Mouse (Mus musculus) MEL (cell line): ENCODE measurements around the gene Epb41. TPM values are rescaled to one million over a fixed set of nuclear protein-coding genes. Genes with fewer than 3 reads are reported as not detected.

Source experiments
- DNase-seq: peaks from one replicate; pipeline ENCODE4 v3.0.0; 2011; ENCODE audit warnings: low read depth, low spot score
- H3K27ac ChIP-seq: 2 replicates; pipeline ENCODE4 v1.5.1; 2012; ENCODE audit warnings: low read depth, mild to moderate bottlenecking, control low read depth, low read length, moderate library complexity; ENCODE audit not compliant: control insufficient read depth
- H3K27me3 ChIP-seq, 2 experiments: fragments of 150-350 bp in 1 of 2; sonication (generic) in 1 of 2; 2 replicates each; pipeline ENCODE4 v1.6.1; 2012; ENCODE audit warnings: low read length in 2 of 2, mild to moderate bottlenecking in 2 of 2, improper control_type of control experiment in 1 of 2, moderate library complexity in 1 of 2; ENCODE audit not compliant: insufficient read depth in 2 of 2, control insufficient read depth in 1 of 2
- H3K36me3 ChIP-seq, 2 experiments: 2 replicates each; pipeline ENCODE4 v1.6.1; 2012 to 2014; ENCODE audit warnings: low read length in 2 of 2, improper control_type of control experiment in 1 of 2, inconsistent platforms in 1 of 2, mild to moderate bottlenecking in 1 of 2; ENCODE audit not compliant: insufficient read depth in 2 of 2, control insufficient read depth in 1 of 2
- H3K4me1 ChIP-seq, 2 experiments: fragments of 150-350 bp in 1 of 2; sonication (generic) in 1 of 2; 2 replicates each; pipeline ENCODE4 v1.6.1; 2012; ENCODE audit warnings: low read length in 2 of 2, improper control_type of control experiment in 1 of 2, mild to moderate bottlenecking in 1 of 2; ENCODE audit not compliant: insufficient read depth in 2 of 2, control insufficient read depth in 1 of 2
- H3K4me3 ChIP-seq, 2 experiments: fragments of 150-350 bp in 1 of 2; sonication (generic) in 1 of 2; 2 replicates each; pipeline ENCODE4 v1.5.1; 2012; ENCODE audit warnings: low read depth in 2 of 2, low read length in 2 of 2, mild to moderate bottlenecking in 2 of 2, moderate library complexity in 2 of 2, control low read depth in 1 of 2, improper control_type of control experiment in 1 of 2; ENCODE audit not compliant: control insufficient read depth in 1 of 2, insufficient read depth in 1 of 2
- H3K79me2 ChIP-seq: 2 replicates; pipeline ENCODE4 v1.6.1; 2012; ENCODE audit warnings: mild to moderate bottlenecking, low read length, moderate library complexity; ENCODE audit not compliant: control insufficient read depth, poor library complexity, insufficient read depth
- H3K9ac ChIP-seq: 2 replicates; pipeline ENCODE4 v1.6.1; 2012; ENCODE audit warnings: low read depth, mild to moderate bottlenecking, control low read depth, low read length, moderate library complexity; ENCODE audit not compliant: control insufficient read depth, poor library complexity, severe bottlenecking
- H3K9me3 ChIP-seq: fragments of 150-350 bp; sonication (generic); replicated peaks from 2 replicates; pipeline ENCODE4 v1.6.1; 2012; ENCODE audit warnings: mild to moderate bottlenecking, low read length, improper control_type of control experiment, moderate library complexity; ENCODE audit not compliant: insufficient read depth
- BHLHE40 ChIP-seq: IDR thresholded peaks from 2 replicates; pipeline ENCODE4 v1.6.1; 2012; ENCODE audit warnings: low read depth, mild to moderate bottlenecking, inconsistent platforms, low read length, improper control_type of control experiment, borderline replicate concordance
- CHD1 ChIP-seq: IDR thresholded peaks from 2 replicates; pipeline ENCODE4 v1.6.1; 2012; ENCODE audit warnings: low read depth, mild to moderate bottlenecking, inconsistent platforms, low read length, improper control_type of control experiment
- CTCF ChIP-seq, 3 experiments: IDR thresholded peaks in 2 of 3; conservative IDR thresholded peaks in 1 of 3; 2 replicates each; pipeline ENCODE4 v1.5.1; 2011 to 2012; ENCODE audit warnings: low read length in 3 of 3, low read depth in 2 of 3, mild to moderate bottlenecking in 2 of 3, improper control_type of control experiment in 1 of 3, inconsistent platforms in 1 of 3, mixed read lengths in 1 of 3, moderate library complexity in 1 of 3; ENCODE audit not compliant: control insufficient read depth in 1 of 3, insufficient read depth in 1 of 3, poor library complexity in 1 of 3, severe bottlenecking in 1 of 3
- ELF1 ChIP-seq: IDR thresholded peaks from 2 replicates; pipeline ENCODE4 v1.6.1; 2014; ENCODE audit warnings: low read depth, mild to moderate bottlenecking, inconsistent platforms, low read length, improper control_type of control experiment, moderate library complexity
- EP300 ChIP-seq, 2 experiments: IDR thresholded peaks; 2 replicates each; pipeline ENCODE4 v1.6.1; 2011; ENCODE audit warnings: improper control_type of control experiment in 2 of 2, low read length in 2 of 2, low read depth in 1 of 2, mild to moderate bottlenecking in 1 of 2
- GATA1 ChIP-seq: IDR thresholded peaks from 2 replicates; pipeline ENCODE4 v1.6.1; 2011; ENCODE audit warnings: low read depth, low read length, improper control_type of control experiment
- MAFK ChIP-seq: IDR thresholded peaks from 2 replicates; pipeline ENCODE4 v1.6.1; 2011; ENCODE audit warnings: low read depth, mild to moderate bottlenecking, low read length, improper control_type of control experiment, borderline replicate concordance
- MAZ ChIP-seq: IDR thresholded peaks from 2 replicates; pipeline ENCODE4 v1.6.1; 2012; ENCODE audit warnings: low read depth, mild to moderate bottlenecking, inconsistent platforms, low read length, improper control_type of control experiment
- MEF2A ChIP-seq: IDR thresholded peaks from 2 replicates; pipeline ENCODE4 v1.6.1; 2014; ENCODE audit warnings: low read depth, mild to moderate bottlenecking, inconsistent platforms, low read length, improper control_type of control experiment; ENCODE audit not compliant: poor library complexity, insufficient replicate concordance, severe bottlenecking; ENCODE audit errors: extremely low read depth
- NELFE ChIP-seq: IDR thresholded peaks from 2 replicates; pipeline ENCODE4 v1.6.1; 2011; ENCODE audit warnings: low read depth, low read length, improper control_type of control experiment
- POLR2A ChIP-seq, 2 experiments: IDR thresholded peaks; 2 replicates each; pipeline ENCODE4 v1.6.1; 2011 to 2012; ENCODE audit warnings: low read length in 2 of 2, mild to moderate bottlenecking in 2 of 2, control low read depth in 1 of 2, improper control_type of control experiment in 1 of 2, low read depth in 1 of 2, moderate library complexity in 1 of 2; ENCODE audit not compliant: control insufficient read depth in 1 of 2, insufficient read depth in 1 of 2, poor library complexity in 1 of 2
- POLR2AphosphoS2 ChIP-seq: IDR thresholded peaks from 2 replicates; pipeline ENCODE4 v1.6.1; 2011; ENCODE audit warnings: low read length, improper control_type of control experiment
- POLR2AphosphoS5 ChIP-seq: IDR thresholded peaks from 2 replicates; pipeline ENCODE4 v1.6.1; 2012; ENCODE audit warnings: low read depth, borderline replicate concordance, mild to moderate bottlenecking, inconsistent platforms, low read length, moderate library complexity, mixed read lengths
- RAD21 ChIP-seq: IDR thresholded peaks from 2 replicates; pipeline ENCODE4 v1.6.1; 2011; ENCODE audit warnings: mild to moderate bottlenecking, low read depth, low read length, improper control_type of control experiment
- RCOR1 ChIP-seq: IDR thresholded peaks from 2 replicates; pipeline ENCODE4 v1.6.1; 2012; ENCODE audit warnings: low read depth, mild to moderate bottlenecking, inconsistent platforms, low read length, improper control_type of control experiment
- SIN3A ChIP-seq: IDR thresholded peaks from 2 replicates; pipeline ENCODE4 v1.6.1; 2012; ENCODE audit warnings: low read length, improper control_type of control experiment, inconsistent platforms
- TCF12 ChIP-seq: IDR thresholded peaks from 2 replicates; pipeline ENCODE4 v1.6.1; 2014; ENCODE audit warnings: low read depth, mild to moderate bottlenecking, inconsistent platforms, low read length, improper control_type of control experiment, moderate library complexity
- UBTF ChIP-seq: IDR thresholded peaks from 2 replicates; pipeline ENCODE4 v1.6.1; 2012; ENCODE audit warnings: low read depth, mild to moderate bottlenecking, inconsistent platforms, low read length, improper control_type of control experiment, moderate library complexity, borderline replicate concordance; ENCODE audit not compliant: insufficient read depth
- USF1 ChIP-seq: IDR thresholded peaks from 2 replicates; pipeline ENCODE4 v1.6.1; 2014; ENCODE audit warnings: low read depth, mild to moderate bottlenecking, inconsistent platforms, low read length, improper control_type of control experiment, moderate library complexity
- ZC3H11A ChIP-seq: IDR thresholded peaks from 2 replicates; pipeline ENCODE4 v1.6.1; 2012; ENCODE audit warnings: low read depth, mild to moderate bottlenecking, inconsistent platforms, low read length, improper control_type of control experiment
- ZKSCAN1 ChIP-seq: IDR thresholded peaks from 2 replicates; pipeline ENCODE4 v1.6.1; 2012; ENCODE audit warnings: low read depth, mild to moderate bottlenecking, inconsistent platforms, low read length, improper control_type of control experiment, moderate library complexity
- polyA plus RNA-seq, 2 experiments: library from polyadenylated mRNA; stranded (reverse) in 1 of 2; unstranded in 1 of 2; fragments of >175 nt in 1 of 2; fragments of >200 nt in 1 of 2; gene quantifications; 2 replicates each; pipeline versions ENCODE4 v1.2.1 to v1.2.4; 2012; ENCODE audit warnings: low replicate concordance in 2 of 2, low read depth in 1 of 2; ENCODE audit not compliant: insufficient read length in 2 of 2, insufficient read depth in 1 of 2, missing spikeins in 1 of 2
- total RNA-seq: library from RNA; depleted of rRNA; stranded (reverse); fragments of 300-350 nt; gene quantifications from 2 replicates; pipeline ENCODE4 v1.2.3, GENCODE M21; 2012

Epb41 gene
- total and polyA plus RNA-seq, 3 experiments: 36.5 to 115 (median 44.3) TPM

- Histone ChIP-seq H3K27ac (no peak overlapping the region), H3K27me3 (no peaks in the 10 kb centered on the region), H3K9ac (no peak overlapping the region), H3K4me1 (no peaks in the 10 kb centered on the region), H3K4me3 (no peak overlapping the region), H3K36me3 (peaks cover 2 to 9% of the 10 kb centered on the region in 2 experiments), H3K9me3 (no peaks in the 10 kb centered on the region), H3K79me2 (peaks cover 3% of the 10 kb centered on the region)
- DNase-seq: no peak
- TF ChIP-seq SIN3A (no peak), NELFE (no peak), POLR2AphosphoS2 (no peak), MAZ (no peak), POLR2A (IDR thresholded peaks at IDR 0.05; ENCODE audit: control insufficient read depth in 1 of 2, insufficient read depth in 1 of 2, low read depth in 1 of 2, low read length in 2 of 2, poor library complexity in 1 of 2) (no peak), RAD21 (no peak), POLR2AphosphoS5 (no peak), ELF1 (no peak), CHD1 (no peak), MEF2A (no peak), ZC3H11A (no peak), MAFK (no peak), RCOR1 (no peak), BHLHE40 (no peak), TCF12 (no peak), CTCF (IDR thresholded peaks at IDR 0.05 in 2 of 3, conservative IDR thresholded peaks at IDR 0.05 in 1 of 3; ENCODE audit: control insufficient read depth in 1 of 3, insufficient read depth in 1 of 3, low read depth in 2 of 3, low read length in 3 of 3, poor library complexity in 1 of 3, severe bottlenecking in 1 of 3) (no peak), EP300 (IDR thresholded peaks at IDR 0.05; ENCODE audit: low read depth in 1 of 2, low read length in 2 of 2) (no peak), ZKSCAN1 (no peak), UBTF (no peak)
Measured at GRCm38 (mm10) chr4:132015374-132015773, 59.7 kb downstream of the Epb41 start.

- no peaks in the 10 kb centered on the region for H3K9me3 ChIP-seq
- H3K4me1 ChIP-seq: no peaks in the 10 kb centered on the region
- no peak overlapping the region for H3K9ac ChIP-seq
- H3K36me3 ChIP-seq: peaks cover 2 to 9% of the 10 kb centered on the region in 2 experiments
- TF ChIP-seq GATA1: no peak
- no peak for TF ChIP-seq USF1
- no peak for TF ChIP-seq POLR2A (IDR thresholded peaks at IDR 0.05; ENCODE audit: control insufficient read depth in 1 of 2, insufficient read depth in 1 of 2, low read depth in 1 of 2, low read length in 2 of 2, poor library complexity in 1 of 2)
- TF ChIP-seq TCF12: no peak
- no peak overlapping the region for H3K4me3 ChIP-seq
- H3K79me2 ChIP-seq: peaks cover 1% of the 10 kb centered on the region; the same call in 1 of the 2 replicates
- DNase-seq: no peak
- H3K27me3 ChIP-seq: no peaks in the 10 kb centered on the region
- no peak overlapping the region for H3K27ac ChIP-seq
Measured at GRCm38 (mm10) chr4:132011619-132012018, 63.5 kb downstream of the Epb41 start.
